Mouse (Mus musculus): ENCODE results near the gene Exoc2.

DNA sequence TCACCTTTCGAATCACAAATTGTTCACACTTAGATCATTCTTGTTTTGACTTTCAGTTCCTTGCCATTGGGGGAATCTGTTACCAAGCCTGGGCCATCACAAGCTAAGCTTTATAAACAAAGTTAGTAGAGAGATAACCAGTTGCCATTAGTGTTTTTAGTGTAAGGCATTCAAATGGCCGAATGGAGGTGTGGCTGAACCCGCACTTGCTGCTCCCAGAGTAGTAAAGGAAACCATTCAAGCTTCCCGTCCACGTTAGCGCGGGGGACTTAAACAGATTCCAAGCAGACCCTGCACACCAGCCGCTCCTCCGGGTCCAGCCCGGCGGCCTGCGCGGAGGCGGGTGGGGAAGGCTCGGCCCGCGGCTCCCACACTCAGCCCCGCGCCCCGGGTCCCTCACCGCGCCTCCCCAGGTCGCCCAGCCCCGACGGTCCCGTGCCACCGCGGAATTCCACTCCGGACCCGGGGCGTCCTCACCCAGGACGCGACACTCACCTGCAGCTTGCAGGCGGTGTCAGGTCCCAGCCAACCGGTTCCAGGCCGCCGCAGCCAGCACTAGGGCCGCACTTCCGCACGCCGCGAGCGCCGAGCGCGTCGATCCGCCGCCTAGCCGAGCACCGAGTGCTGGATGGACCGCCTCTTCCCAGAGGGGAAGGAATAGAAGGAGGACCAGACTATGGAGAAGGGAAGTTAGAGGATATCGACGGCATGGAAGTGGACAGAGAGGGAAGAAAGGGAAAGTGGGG is at the start of gene Exoc2, which contains the start of gene Gm5447:
- TF ChIP-seq CTCF (IDR thresholded peaks at IDR 0.05; ENCODE audit: low read depth) (0 out of 2 replicates have a peak, but pooled peaks have one; percentile 19), EP300 (optimal IDR thresholded peaks at IDR 0.05) (no peak)
